Mouse (Mus musculus) kidney, adult 18-20 months (tissue): ENCODE measurements around the gene Pabpn1l.
"Not testable (repeated sequence)": the region's sequence is repeated elsewhere in the genome, so short reads cannot be mapped to it uniquely, and the experiment has no call there.

Experiments
- DNase-seq: peaks from one replicate; pipeline ENCODE4 v3.0.0; 2021

Pabpn1l gene

DNA sequence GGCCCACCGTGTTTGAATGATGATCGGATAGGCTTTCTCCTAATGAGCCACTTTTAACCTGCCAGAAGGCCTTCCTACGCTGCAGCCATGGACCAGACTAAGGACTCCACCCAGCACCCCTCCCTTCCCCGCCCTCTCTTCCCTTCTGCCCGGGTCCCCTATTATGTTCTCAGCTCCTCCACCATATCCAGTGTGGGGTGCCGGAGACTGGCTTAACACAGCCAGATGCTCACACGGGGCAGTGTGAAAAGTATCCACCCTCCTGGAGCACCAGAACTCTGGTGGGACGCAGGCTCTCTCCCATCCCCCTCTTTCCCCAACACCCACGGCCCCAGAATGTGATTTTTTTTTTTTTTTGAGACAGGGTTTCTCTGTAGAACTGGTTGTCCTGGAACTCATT is 49.0 kb downstream of the Pabpn1l start:
- no peak for DNase-seq

DNA sequence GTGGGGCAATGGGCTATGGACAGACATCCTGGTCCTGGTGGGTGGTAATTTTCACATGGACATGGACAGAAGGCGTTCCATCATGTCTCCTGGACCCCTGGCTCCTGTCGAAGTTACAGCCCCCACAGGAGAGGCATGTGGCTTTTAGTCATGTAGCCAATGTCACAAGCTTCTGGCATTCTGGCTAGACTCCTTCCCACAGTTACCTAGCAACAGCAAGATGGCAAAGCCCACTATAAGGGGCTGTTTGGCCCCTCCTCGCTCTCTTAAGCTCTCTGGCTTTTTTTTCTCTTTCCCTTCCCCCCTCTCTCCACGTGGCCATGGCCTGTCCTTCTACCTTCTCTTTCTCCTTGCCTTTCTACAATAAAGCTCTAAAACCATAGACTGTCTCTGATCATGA is 49.4 kb downstream of the Pabpn1l start:
- not testable (repeated sequence) for DNase-seq

DNA sequence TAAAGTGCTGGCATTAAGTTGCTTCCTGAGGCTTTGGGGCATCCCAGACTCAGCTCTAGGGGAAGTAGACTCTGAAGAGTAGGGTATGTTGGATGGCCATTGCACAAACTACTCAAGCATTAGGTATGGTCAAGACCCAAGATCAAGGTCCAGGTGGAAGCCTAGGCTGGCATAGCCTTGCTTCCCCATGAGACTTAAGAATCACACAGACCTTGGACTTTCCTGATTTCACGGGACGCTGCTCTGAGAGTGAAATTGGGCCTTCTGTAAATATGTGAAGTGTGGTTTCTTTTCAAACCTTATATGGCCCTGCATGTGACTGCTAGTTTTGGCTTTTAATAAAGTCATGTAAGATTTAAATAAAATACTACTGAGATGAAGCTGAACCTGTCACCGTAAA is 49.8 kb downstream of the Pabpn1l start:
- peak; percentile 37 for DNase-seq

DNA sequence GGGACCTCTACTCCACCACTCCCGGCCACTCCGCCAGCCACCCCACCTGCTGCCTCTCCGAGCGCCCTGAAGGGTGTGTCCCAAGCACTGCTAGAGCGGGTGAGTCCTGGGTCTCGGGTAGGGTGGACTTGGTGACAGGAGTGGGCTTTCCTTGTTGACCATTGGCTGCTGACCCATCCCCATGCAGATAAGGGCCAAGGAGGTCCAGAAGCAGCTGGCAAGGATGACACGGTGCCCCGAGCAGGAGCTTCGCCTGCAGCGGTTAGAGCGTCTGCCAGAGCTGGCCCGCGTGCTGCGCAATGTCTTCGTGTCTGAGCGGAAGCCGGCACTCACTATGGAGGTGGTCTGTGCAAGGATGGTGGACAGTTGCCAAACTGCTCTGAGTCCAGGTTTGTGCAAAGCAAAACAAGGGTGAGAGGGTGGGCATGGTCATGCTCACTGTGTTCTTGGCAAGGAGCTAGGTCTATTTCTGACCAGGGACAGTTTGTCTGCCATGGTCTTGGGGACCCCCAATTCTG is 50.7 kb downstream of the Pabpn1l start:
- DNase-seq, result no peak

DNA sequence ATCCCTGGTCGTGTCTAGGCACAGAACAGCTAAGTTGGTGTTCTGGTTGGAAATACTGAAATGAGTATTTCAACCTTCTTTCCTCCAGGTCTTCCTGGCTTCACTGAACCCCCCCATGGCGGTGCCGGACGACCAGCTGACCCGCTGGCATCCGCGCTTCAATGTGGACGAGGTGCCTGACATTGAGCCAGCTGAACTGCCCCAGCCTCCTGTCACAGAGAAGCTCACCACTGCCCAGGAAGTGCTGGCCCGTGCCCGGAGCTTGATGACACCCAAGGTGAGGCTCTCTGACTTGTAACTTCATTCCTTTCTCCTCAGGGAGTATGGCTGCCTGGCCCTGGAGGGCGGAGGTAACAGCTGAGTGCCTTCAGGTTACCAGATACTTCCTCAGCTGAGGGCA is 51.4 kb downstream of the Pabpn1l start:
- DNase-seq, result no peak

DNA sequence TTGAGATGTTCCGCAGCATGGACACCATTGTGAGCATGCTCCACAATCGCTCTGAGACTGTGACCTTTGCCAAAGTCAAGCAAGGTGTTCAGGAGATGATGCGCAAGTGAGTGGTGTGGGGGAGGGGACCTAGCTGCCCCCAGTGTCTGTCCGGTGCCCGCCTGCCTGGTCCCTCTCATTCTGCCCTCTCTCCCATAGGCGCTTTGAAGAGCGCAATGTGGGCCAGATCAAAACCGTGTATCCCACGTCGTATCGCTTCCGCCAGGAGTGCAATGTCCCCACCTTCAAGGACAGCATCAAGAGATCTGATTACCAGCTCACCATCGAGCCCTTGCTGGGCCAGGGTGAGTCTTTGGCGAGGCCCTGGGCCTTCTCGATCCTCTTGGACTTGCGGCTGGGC is 52.5 kb downstream of the Pabpn1l start:
- no peak for DNase-seq
